Mouse (Mus musculus): ENCODE data around the gene Eif4enif1. TPM values are rescaled to one million over a fixed set of nuclear protein-coding genes. Genes with fewer than 3 reads are reported as not detected.

The Eif4enif1 gene
- polyA plus RNA-seq, 1 experiment, result 28.9 TPM

DNA sequence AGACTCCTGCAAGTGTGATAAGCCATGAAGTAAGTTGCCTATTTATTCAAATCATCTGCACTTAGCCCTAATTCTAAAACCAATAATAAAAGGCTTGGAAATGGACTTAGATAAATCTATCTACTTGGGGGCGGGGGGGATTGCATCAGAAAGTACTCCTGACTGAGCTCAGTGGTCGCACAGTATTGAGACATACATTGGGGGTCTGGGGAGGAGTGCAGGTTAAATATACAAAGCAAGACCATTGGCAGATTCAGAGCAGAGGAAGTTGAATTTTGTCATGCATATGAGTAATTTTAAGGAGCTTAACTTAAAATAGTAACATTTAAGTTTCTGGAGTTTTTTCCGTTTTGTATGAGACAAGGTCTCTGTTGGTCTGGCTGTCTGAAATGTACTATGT lies 30.1 kb downstream of the Eif4enif1 start:
- no peak for TF ChIP-seq CEBPB (IDR thresholded peaks at IDR 0.05; ENCODE audit: low read depth)
- no peak for TF ChIP-seq USF1 (IDR thresholded peaks at IDR 0.05; ENCODE audit: low read depth)
- TF ChIP-seq MYOG (IDR thresholded peaks at IDR 0.05; ENCODE audit: control insufficient read depth, extremely low read depth, insufficient read length), result no peak
- TF ChIP-seq FOSL1 (IDR thresholded peaks at IDR 0.05; ENCODE audit: insufficient read depth, low read length, poor library complexity, severe bottlenecking), result no peak
- no peak for TF ChIP-seq MYOD1 (IDR thresholded peaks at IDR 0.05; ENCODE audit: control insufficient read depth, insufficient read length, low read depth)
- TF ChIP-seq CTCF (IDR thresholded peaks at IDR 0.05; ENCODE audit: control insufficient read depth, insufficient read depth, insufficient read length), result no peak
- no peak for TF ChIP-seq MAX (IDR thresholded peaks at IDR 0.05)
- Histone ChIP-seq H3K79me3 (ENCODE audit: low read depth) (peaks cover 6% of the 10 kb centered on the region), H3K27me3 (ENCODE audit: control insufficient read depth, insufficient read depth, insufficient read length) (no peaks in the 10 kb centered on the region), H3ac (ENCODE audit: control insufficient read depth, insufficient read length, low read depth) (no peak overlapping the region), H3K36me3 (ENCODE audit: control insufficient read depth, insufficient read depth) (peaks cover 91% of the 10 kb centered on the region), H3K79me2 (ENCODE audit: control insufficient read depth, insufficient read depth) (peaks cover 11% of the 10 kb centered on the region), H3K4me3 (ENCODE audit: insufficient read depth, poor library complexity, severe bottlenecking) (no peak overlapping the region)

DNA sequence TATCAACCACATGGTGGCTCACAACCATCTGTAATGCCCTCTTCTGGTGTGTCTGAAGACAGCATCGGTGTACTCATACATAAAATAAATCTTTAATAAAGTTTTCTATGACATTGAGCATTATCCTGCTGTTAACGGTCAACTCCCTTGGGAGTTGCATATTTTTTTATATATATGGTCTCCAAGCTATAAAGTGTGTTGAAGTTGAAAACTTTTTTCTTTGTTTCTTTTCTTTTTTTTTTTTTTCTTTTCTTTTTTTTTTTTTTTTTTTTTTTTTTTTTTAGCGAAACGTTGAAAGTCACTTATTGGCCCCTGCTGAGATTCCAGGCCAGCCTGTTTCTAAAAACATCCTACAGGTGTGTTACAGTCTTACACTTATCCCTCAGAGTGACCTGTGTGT lies 31.5 kb downstream of the Eif4enif1 start:
- Histone ChIP-seq H3ac (ENCODE audit: control insufficient read depth, insufficient read length, low read depth) (no peak overlapping the region), H3K27me3 (ENCODE audit: control insufficient read depth, insufficient read depth, insufficient read length) (no peaks in the 10 kb centered on the region), H3K79me3 (ENCODE audit: low read depth) (peaks cover 13% of the 10 kb centered on the region), H3K36me3 (ENCODE audit: control insufficient read depth, insufficient read depth) (peaks cover 94% of the 10 kb centered on the region), H3K79me2 (ENCODE audit: control insufficient read depth, insufficient read depth) (peaks cover 11% of the 10 kb centered on the region), H3K4me3 (ENCODE audit: insufficient read depth, poor library complexity, severe bottlenecking) (no peak overlapping the region)
- TF ChIP-seq FOSL1 (IDR thresholded peaks at IDR 0.05; ENCODE audit: insufficient read depth, low read length, poor library complexity, severe bottlenecking) (no peak), USF1 (IDR thresholded peaks at IDR 0.05; ENCODE audit: low read depth) (no peak), CTCF (IDR thresholded peaks at IDR 0.05; ENCODE audit: control insufficient read depth, insufficient read depth, insufficient read length) (no peak), CEBPB (IDR thresholded peaks at IDR 0.05; ENCODE audit: low read depth) (no peak), MYOD1 (IDR thresholded peaks at IDR 0.05; ENCODE audit: control insufficient read depth, insufficient read length, low read depth) (no peak), MYOG (IDR thresholded peaks at IDR 0.05; ENCODE audit: control insufficient read depth, extremely low read depth, insufficient read length) (no peak), MAX (IDR thresholded peaks at IDR 0.05) (no peak)

DNA sequence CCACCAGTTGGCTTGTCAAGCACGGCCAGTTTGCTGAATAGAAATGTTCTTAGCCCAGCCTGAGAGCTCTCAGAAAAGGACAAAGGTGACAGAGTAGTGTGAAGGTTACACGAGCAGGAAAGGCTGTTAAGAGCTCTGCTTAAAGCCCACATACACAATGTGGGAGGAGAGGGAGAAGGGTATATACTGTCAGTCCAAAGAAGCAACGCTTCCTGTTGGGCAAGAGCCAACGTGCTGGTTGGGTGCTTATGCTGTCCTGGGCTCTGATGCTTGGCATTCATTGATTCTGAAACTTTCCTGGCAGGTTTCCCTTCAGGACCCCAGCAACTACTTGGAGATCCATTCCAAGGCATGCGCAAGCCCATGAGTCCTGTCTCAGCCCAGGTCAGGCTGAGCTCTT lies 33.1 kb downstream of the Eif4enif1 start:
- Histone ChIP-seq H3K36me3 (ENCODE audit: control insufficient read depth, insufficient read depth) (peaks cover 95% of the 10 kb centered on the region), H3K27me3 (ENCODE audit: control insufficient read depth, insufficient read depth, insufficient read length) (no peaks in the 10 kb centered on the region), H3K4me3 (ENCODE audit: insufficient read depth, poor library complexity, severe bottlenecking) (no peak overlapping the region), H3ac (ENCODE audit: control insufficient read depth, insufficient read length, low read depth) (no peak overlapping the region), H3K79me3 (ENCODE audit: low read depth) (peaks cover 13% of the 10 kb centered on the region), H3K79me2 (ENCODE audit: control insufficient read depth, insufficient read depth) (peaks cover 11% of the 10 kb centered on the region)
- TF ChIP-seq CEBPB (IDR thresholded peaks at IDR 0.05; ENCODE audit: low read depth) (no peak), CTCF (IDR thresholded peaks at IDR 0.05; ENCODE audit: control insufficient read depth, insufficient read depth, insufficient read length) (no peak), FOSL1 (IDR thresholded peaks at IDR 0.05; ENCODE audit: insufficient read depth, low read length, poor library complexity, severe bottlenecking) (no peak), MAX (IDR thresholded peaks at IDR 0.05) (no peak), MYOD1 (IDR thresholded peaks at IDR 0.05; ENCODE audit: control insufficient read depth, insufficient read length, low read depth) (no peak), MYOG (IDR thresholded peaks at IDR 0.05; ENCODE audit: control insufficient read depth, extremely low read depth, insufficient read length) (no peak), USF1 (IDR thresholded peaks at IDR 0.05; ENCODE audit: low read depth) (no peak)

DNA sequence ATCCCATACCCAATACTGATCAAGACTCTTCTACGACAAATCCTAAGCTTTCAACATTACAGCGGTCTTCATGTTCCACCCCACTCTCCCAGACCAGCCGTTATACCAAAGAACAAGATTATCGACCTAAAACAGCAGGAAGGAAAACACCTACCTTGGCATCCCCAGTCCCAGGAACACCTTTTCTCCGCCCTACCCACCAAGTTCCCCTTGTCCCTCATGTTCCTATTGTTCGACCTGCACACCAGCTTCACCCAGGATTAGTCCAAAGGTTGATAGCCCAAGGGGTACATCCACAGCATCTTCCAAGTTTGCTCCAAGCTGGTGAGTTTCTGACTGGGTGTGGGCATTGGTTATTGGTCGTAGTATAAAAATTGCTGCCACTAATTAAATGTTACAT lies 40.2 kb downstream of the Eif4enif1 start:
- H3ac ChIP-seq (ENCODE audit: control insufficient read depth, insufficient read length, low read depth), result no peak overlapping the region
- no peaks in the 10 kb centered on the region for H3K27me3 ChIP-seq (ENCODE audit: control insufficient read depth, insufficient read depth, insufficient read length)
- no peak overlapping the region for H3K4me3 ChIP-seq (ENCODE audit: insufficient read depth, poor library complexity, severe bottlenecking)
- H3K79me3 ChIP-seq (ENCODE audit: low read depth), result peaks cover 7% of the 10 kb centered on the region
- peaks cover 99% of the 10 kb centered on the region for H3K36me3 ChIP-seq (ENCODE audit: control insufficient read depth, insufficient read depth)
- no peak for TF ChIP-seq CTCF (IDR thresholded peaks at IDR 0.05; ENCODE audit: control insufficient read depth, insufficient read depth, insufficient read length)
- no peak for TF ChIP-seq USF1 (IDR thresholded peaks at IDR 0.05; ENCODE audit: low read depth)
- TF ChIP-seq MAX (IDR thresholded peaks at IDR 0.05), result no peak
- no peak for TF ChIP-seq MYOG (IDR thresholded peaks at IDR 0.05; ENCODE audit: control insufficient read depth, extremely low read depth, insufficient read length)
- TF ChIP-seq FOSL1 (IDR thresholded peaks at IDR 0.05; ENCODE audit: insufficient read depth, low read length, poor library complexity, severe bottlenecking), result no peak
- no peaks in the 10 kb centered on the region for H3K79me2 ChIP-seq (ENCODE audit: control insufficient read depth, insufficient read depth)

DNA sequence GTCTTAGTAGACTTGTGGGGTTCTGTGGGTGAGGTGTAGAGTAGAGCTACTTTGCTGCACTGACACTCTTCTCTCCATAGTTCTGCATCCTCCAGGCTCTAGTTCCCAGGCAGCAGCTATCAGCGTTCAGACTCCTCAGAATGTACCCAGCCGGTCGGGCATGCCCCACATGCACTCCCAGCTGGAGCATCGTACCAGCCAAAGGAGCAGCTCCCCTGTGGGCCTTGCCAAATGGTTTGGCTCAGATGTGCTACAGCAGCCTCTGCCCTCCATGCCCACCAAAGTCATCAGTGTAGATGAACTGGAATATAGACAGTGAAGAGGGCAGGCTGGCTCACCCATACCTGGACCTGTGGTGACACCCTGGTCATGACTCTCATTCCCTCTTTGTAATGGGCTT lies 41.6 kb downstream of the Eif4enif1 start:
- Histone ChIP-seq H3ac (ENCODE audit: control insufficient read depth, insufficient read length, low read depth) (no peak overlapping the region), H3K36me3 (ENCODE audit: control insufficient read depth, insufficient read depth) (peaks cover 100% of the 10 kb centered on the region), H3K79me3 (ENCODE audit: low read depth) (peaks cover 2% of the 10 kb centered on the region), H3K79me2 (ENCODE audit: control insufficient read depth, insufficient read depth) (no peaks in the 10 kb centered on the region), H3K27me3 (ENCODE audit: control insufficient read depth, insufficient read depth, insufficient read length) (no peaks in the 10 kb centered on the region), H3K4me3 (ENCODE audit: insufficient read depth, poor library complexity, severe bottlenecking) (no peak overlapping the region)
- TF ChIP-seq MYOG (IDR thresholded peaks at IDR 0.05; ENCODE audit: control insufficient read depth, extremely low read depth, insufficient read length) (no peak), CTCF (IDR thresholded peaks at IDR 0.05; ENCODE audit: control insufficient read depth, insufficient read depth, insufficient read length) (no peak), CEBPB (IDR thresholded peaks at IDR 0.05; ENCODE audit: low read depth) (no peak), FOSL1 (IDR thresholded peaks at IDR 0.05; ENCODE audit: insufficient read depth, low read length, poor library complexity, severe bottlenecking) (no peak), MAX (IDR thresholded peaks at IDR 0.05) (no peak), MYOD1 (IDR thresholded peaks at IDR 0.05; ENCODE audit: control insufficient read depth, insufficient read length, low read depth) (no peak), USF1 (IDR thresholded peaks at IDR 0.05; ENCODE audit: low read depth) (no peak)

DNA sequence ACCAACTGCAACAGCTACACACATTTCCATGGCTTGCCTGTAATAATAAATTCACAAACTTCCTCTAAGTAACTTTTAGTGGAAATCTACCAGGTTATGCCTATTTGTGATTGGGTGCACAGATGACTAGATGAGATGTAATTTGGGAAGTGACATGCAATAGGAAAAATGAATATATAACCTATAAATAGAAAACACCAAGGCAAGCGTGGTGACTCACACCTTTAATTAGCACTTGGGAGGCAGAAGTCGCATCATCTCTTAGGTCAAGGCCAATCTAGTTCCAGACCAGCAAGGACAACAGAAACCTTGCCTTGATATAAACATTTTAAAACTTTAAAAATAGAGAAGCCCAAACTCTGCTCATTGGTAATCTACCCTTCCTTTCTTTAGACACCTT lies 45.2 kb downstream of the Eif4enif1 start:
- no peaks in the 10 kb centered on the region for H3K79me2 ChIP-seq (ENCODE audit: control insufficient read depth, insufficient read depth)
- no peak for TF ChIP-seq MAX (IDR thresholded peaks at IDR 0.05)
- TF ChIP-seq FOSL1 (IDR thresholded peaks at IDR 0.05; ENCODE audit: insufficient read depth, low read length, poor library complexity, severe bottlenecking), result no peak
- no peak for TF ChIP-seq CEBPB (IDR thresholded peaks at IDR 0.05; ENCODE audit: low read depth)
- no peak for TF ChIP-seq CTCF (IDR thresholded peaks at IDR 0.05; ENCODE audit: control insufficient read depth, insufficient read depth, insufficient read length)
- no peak for TF ChIP-seq MYOD1 (IDR thresholded peaks at IDR 0.05; ENCODE audit: control insufficient read depth, insufficient read length, low read depth)
- TF ChIP-seq USF1 (IDR thresholded peaks at IDR 0.05; ENCODE audit: low read depth), result no peak
- TF ChIP-seq MYOG (IDR thresholded peaks at IDR 0.05; ENCODE audit: control insufficient read depth, extremely low read depth, insufficient read length), result no peak
- H3K79me3 ChIP-seq (ENCODE audit: low read depth), result peaks cover 2% of the 10 kb centered on the region
- no peaks in the 10 kb centered on the region for H3K27me3 ChIP-seq (ENCODE audit: control insufficient read depth, insufficient read depth, insufficient read length)
- H3K36me3 ChIP-seq (ENCODE audit: control insufficient read depth, insufficient read depth), result peaks cover 100% of the 10 kb centered on the region
- H3K4me3 ChIP-seq (ENCODE audit: insufficient read depth, poor library complexity, severe bottlenecking), result no peak overlapping the region
- H3ac ChIP-seq (ENCODE audit: control insufficient read depth, insufficient read length, low read depth), result no peak overlapping the region
